Mouse (Mus musculus) heart, adult 2 months (tissue): ENCODE results near the gene Med13l. TPM values are rescaled to one million over a fixed set of nuclear protein-coding genes. Genes with fewer than 3 reads are reported as not detected.

Experiments used
- DNase-seq, 2 experiments: peaks; one replicate each; pipeline ENCODE4 v3.0.0; 2021
- H3K27ac ChIP-seq: fragments of 200-600 bp; 2 replicates; pipeline ENCODE4 v1.8.1; 2022
- H3K27me3 ChIP-seq: fragments of 200-500 bp; 2 replicates; pipeline ENCODE4 v1.6.1; 2012; ENCODE audit warnings: mild to moderate bottlenecking, low read length, inconsistent platforms, mixed read lengths; ENCODE audit not compliant: control insufficient read depth, insufficient read depth
- H3K36me3 ChIP-seq: fragments of 200-500 bp; 2 replicates; pipeline ENCODE4 v1.6.1; 2012; ENCODE audit warnings: low read length, inconsistent platforms; ENCODE audit not compliant: control insufficient read depth, insufficient read depth
- H3K4me1 ChIP-seq: fragments of 200-500 bp; 2 replicates; pipeline ENCODE4 v1.6.1; 2011; ENCODE audit warnings: low read length; ENCODE audit not compliant: control insufficient read depth, insufficient read depth
- H3K4me3 ChIP-seq: fragments of 200-600 bp; 2 replicates; pipeline ENCODE4 v1.8.1; 2022
- H3K79me2 ChIP-seq: fragments of 200-500 bp; replicated peaks from 2 replicates; pipeline ENCODE4 v1.6.1; 2012; ENCODE audit warnings: mild to moderate bottlenecking, inconsistent platforms, low read length, moderate library complexity, mixed read lengths; ENCODE audit not compliant: control insufficient read depth, insufficient read depth
- H3K9ac ChIP-seq: fragments of 200-500 bp; 2 replicates; pipeline ENCODE4 v1.6.1; 2012; ENCODE audit warnings: low read depth, mild to moderate bottlenecking, control low read depth, inconsistent platforms, low read length, mixed read lengths
- CTCF ChIP-seq: fragments of 200-600 bp; IDR thresholded peaks from 2 replicates; pipeline ENCODE4 v1.8.1; 2022; ENCODE audit warnings: antibody characterized with exemption, mild to moderate bottlenecking, moderate library complexity
- EP300 ChIP-seq: fragments of 200-500 bp; IDR thresholded peaks from 2 replicates; pipeline ENCODE4 v1.6.1; 2011; ENCODE audit warnings: low read depth, low read length, control low read depth; ENCODE audit not compliant: insufficient read depth
- POLR2A ChIP-seq: fragments of 200-500 bp; IDR thresholded peaks from 2 replicates; pipeline ENCODE4 v1.6.1; 2011; ENCODE audit warnings: mild to moderate bottlenecking, low read depth, low read length, control low read depth; ENCODE audit not compliant: insufficient read depth
- WGBS: fragments of 180-500 bp; shearing (Covaris S2); methylation state at CpG from one replicate; pipeline ENCODE4 v1.1.7; 2018; 5-methylcytosine and 5-hydroxymethylcytosine counted together
- intact Hi-C: fragments of 180-260 bp; cut with DNase I; formaldehyde crosslinking; loops from one replicate; pipeline ENCODE4 v1.15.1; 2025
- polyA plus RNA-seq: library from polyadenylated mRNA; depleted of rRNA; stranded (reverse); fragments of >200 nt; gene quantifications from 2 replicates; pipeline ENCODE4 v1.2.3, GENCODE M21; 2012
- total RNA-seq, 2 experiments: library from RNA; stranded (reverse); gene quantifications; 2 replicates each; pipeline ENCODE4 v1.2.3; 2021

The Med13l gene
- total and polyA plus RNA-seq, 3 experiments = 11.0 to 30.8 (median 29.9) TPM

- peaks cover 2% of the 10 kb centered on the region; the same call in 1 of the 2 replicates for H3K36me3 ChIP-seq
- H3K9ac ChIP-seq = no peak overlapping the region
- peaks cover 27% of the 10 kb centered on the region for H3K4me1 ChIP-seq
- H3K27ac ChIP-seq = no peak overlapping the region
- intact Hi-C loops = no loop called here
- H3K79me2 ChIP-seq = peaks cover 12% of the 10 kb centered on the region; the same call in 1 of the 2 replicates
- no peak overlapping the region for H3K4me3 ChIP-seq
- TF ChIP-seq CTCF (no peak), EP300 (no peak), POLR2A (no peak)
- 68% methylated on average over 7 of the region's 7 CpGs for WGBS
- H3K27me3 ChIP-seq = no peaks in the 10 kb centered on the region
- no peak for DNase-seq
Measured at GRCm38 (mm10) chr5:118619801-118620200, 59.3 kb downstream of the Med13l start.

GRCm38 (mm10) chr5:118620330-118620910 lies 59.9 kb downstream of the Med13l start:
- TF ChIP-seq CTCF (no peak), POLR2A (no peak), EP300 (no peak)
- peaks cover 2% of the 10 kb centered on the region; the same call in 1 of the 2 replicates for H3K36me3 ChIP-seq
- H3K79me2 ChIP-seq = peaks cover 12% of the 10 kb centered on the region; the same call in 1 of the 2 replicates
- H3K27me3 ChIP-seq = no peaks in the 10 kb centered on the region
- no peak overlapping the region for H3K4me3 ChIP-seq
- WGBS = 87% methylated on average over 7 of the region's 7 CpGs
- H3K9ac ChIP-seq = no peak overlapping the region
- intact Hi-C loops = no loop called here
- peaks cover 27% of the 10 kb centered on the region for H3K4me1 ChIP-seq
- no peak for DNase-seq
- H3K27ac ChIP-seq = no peak overlapping the region

DNA sequence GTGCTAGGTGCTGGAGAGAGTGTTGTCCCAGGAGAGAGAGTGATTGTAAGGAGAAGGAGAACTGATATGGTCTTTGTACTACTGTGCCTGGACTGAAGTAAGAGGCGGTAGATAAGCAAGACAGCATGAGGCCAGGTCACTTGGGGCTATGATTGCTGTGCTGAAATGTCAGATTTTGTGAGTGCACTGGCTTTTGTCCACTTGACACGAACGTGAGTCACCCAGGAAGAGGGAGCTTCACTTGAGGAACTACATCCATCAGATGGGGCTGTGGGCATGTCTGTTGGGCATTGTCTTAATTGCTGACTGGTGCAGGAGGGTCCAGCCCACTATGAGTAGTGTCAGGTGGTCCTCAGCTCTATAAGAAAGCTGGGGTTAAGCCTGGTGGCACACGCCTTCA lies 61.4 kb downstream of the Med13l start:
- Histone ChIP-seq H3K4me1 (peaks cover 27% of the 10 kb centered on the region), H3K36me3 (peaks cover 2% of the 10 kb centered on the region; the same call in 1 of the 2 replicates), H3K9ac (no peak overlapping the region), H3K27me3 (no peaks in the 10 kb centered on the region), H3K4me3 (no peak overlapping the region), H3K79me2 (peaks cover 16% of the 10 kb centered on the region), H3K27ac (no peak overlapping the region)
- intact Hi-C loops = no loop called here
- no peak for DNase-seq
- 39% methylated on average over 4 of the region's 4 CpGs for WGBS
- TF ChIP-seq CTCF (no peak), EP300 (no peak), POLR2A (no peak)

GRCm38 (mm10) chr5:118622346-118622745 lies 61.9 kb downstream of the Med13l start:
- Histone ChIP-seq H3K79me2 (peaks cover 16% of the 10 kb centered on the region), H3K36me3 (peaks cover 2% of the 10 kb centered on the region; the same call in 1 of the 2 replicates), H3K27ac (no peak overlapping the region), H3K27me3 (no peaks in the 10 kb centered on the region), H3K4me3 (no peak overlapping the region), H3K9ac (no peak overlapping the region), H3K4me1 (peaks cover 26% of the 10 kb centered on the region)
- no peak for DNase-seq
- intact Hi-C loops = no loop called here
- TF ChIP-seq EP300 (no peak), CTCF (no peak), POLR2A (no peak)
- WGBS = 88% methylated on average over 5 of the region's 5 CpGs

GRCm38 (mm10) chr5:118623797-118624196 lies 63.3 kb downstream of the Med13l start:
- H3K4me3 ChIP-seq = no peak overlapping the region
- intact Hi-C loops = no loop called here
- peaks cover 26% of the 10 kb centered on the region for H3K4me1 ChIP-seq
- WGBS = 62% methylated on average over 5 of the region's 5 CpGs
- no peak for DNase-seq
- H3K36me3 ChIP-seq = peaks cover 2% of the 10 kb centered on the region; the same call in 1 of the 2 replicates
- H3K79me2 ChIP-seq = peaks cover 14% of the 10 kb centered on the region
- TF ChIP-seq CTCF = no peak
- H3K9ac ChIP-seq = no peak overlapping the region
- H3K27ac ChIP-seq = no peak overlapping the region
- H3K27me3 ChIP-seq = no peaks in the 10 kb centered on the region

GRCm38 (mm10) chr5:118627630-118628029 lies 67.2 kb downstream of the Med13l start:
- no peak for DNase-seq
- H3K79me2 ChIP-seq = peaks cover 11% of the 10 kb centered on the region
- H3K36me3 ChIP-seq = peaks cover 2% of the 10 kb centered on the region; the same call in 1 of the 2 replicates
- no peaks in the 10 kb centered on the region for H3K27me3 ChIP-seq
- no peak overlapping the region; the same call in 1 of the 2 replicates for H3K27ac ChIP-seq
- no peak overlapping the region for H3K4me3 ChIP-seq
- H3K9ac ChIP-seq = no peak overlapping the region
- H3K4me1 ChIP-seq = peaks cover 20% of the 10 kb centered on the region
- TF ChIP-seq POLR2A (no peak), CTCF (no peak), EP300 (no peak)
- WGBS = 72% methylated on average over 5 of the region's 5 CpGs
- intact Hi-C loops = no loop called here
